Mouse (Mus musculus) erythroblast, embryonic 14.5 days (primary cell): Measurements from ENCODE around the gene Gcm1.

ENCODE experiments used
- GATA1 ChIP-seq: IDR thresholded peaks from 2 replicates; pipeline ENCODE4 v1.6.1; 2012; ENCODE audit warnings: low read length, inconsistent platforms, mixed read lengths
- TAL1 ChIP-seq: IDR thresholded peaks from 3 replicates; pipeline ENCODE4 v1.6.1; 2012; ENCODE audit warnings: low read length, inconsistent platforms, mixed read lengths

DNA sequence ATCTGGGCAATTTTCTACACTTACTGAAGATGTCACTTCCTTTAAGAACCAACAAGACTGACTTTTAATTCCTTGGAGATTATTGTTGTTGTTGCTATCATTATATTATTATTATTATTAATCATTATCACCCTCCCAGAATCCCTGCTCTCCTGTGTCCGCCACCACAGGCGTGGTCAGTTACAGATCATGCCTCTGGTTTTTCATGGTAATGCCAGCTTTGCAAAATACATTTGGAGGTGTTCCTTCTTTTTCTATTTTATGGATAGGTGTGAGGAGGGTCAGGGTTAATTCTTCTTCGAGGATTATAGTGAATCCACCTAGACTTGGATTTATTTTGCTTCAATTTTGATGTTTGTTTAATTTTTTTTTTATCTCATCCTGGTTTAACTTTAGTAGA lies 23.5 kb downstream of the Gcm1 start:
- TF ChIP-seq TAL1 (no peak), GATA1 (no peak)
